Mouse (Mus musculus): ENCODE data around the gene Sfxn3.

Sfxn3 gene

GRCm38 (mm10) chr19:45046523-45047321 lies 581 bp upstream of the Sfxn3 start:
- peak; percentile 87 for DNase-seq (ENCODE audit: low spot score)

GRCm38 (mm10) chr19:45047935-45048643 lies 786 bp downstream of the Sfxn3 start:
- no peak for DNase-seq (ENCODE audit: low spot score)

- DNase-seq (ENCODE audit: low spot score): no peak
Measured at GRCm38 (mm10) chr19:45048644-45049365, 1.5 kb downstream of the Sfxn3 start.

GRCm38 (mm10) chr19:45049523-45049922 lies 2.2 kb downstream of the Sfxn3 start:
- DNase-seq (ENCODE audit: low spot score): no peak

GRCm38 (mm10) chr19:45053451-45053850 lies 6.1 kb downstream of the Sfxn3 start:
- no peak for DNase-seq (ENCODE audit: low spot score)

- DNase-seq (ENCODE audit: low spot score): no peak
Measured at GRCm38 (mm10) chr19:45054892-45055690, 7.8 kb downstream of the Sfxn3 start.

- DNase-seq (ENCODE audit: low spot score): peak; percentile 85
Measured at GRCm38 (mm10) chr19:45056364-45056763, 9.1 kb downstream of the Sfxn3 start.

- DNase-seq (ENCODE audit: low spot score): no peak
Measured at GRCm38 (mm10) chr19:45056908-45057698, 9.8 kb downstream of the Sfxn3 start.

GRCm38 (mm10) chr19:45057724-45058112 lies 10.4 kb downstream of the Sfxn3 start:
- no peak for DNase-seq (ENCODE audit: low spot score)

- peak; percentile 100 for DNase-seq (ENCODE audit: low spot score)
Measured at GRCm38 (mm10) chr19:45058113-45058839, 11.0 kb downstream of the Sfxn3 start.

GRCm38 (mm10) chr19:45058841-45059240 lies 11.5 kb downstream of the Sfxn3 start:
- no peak for DNase-seq (ENCODE audit: low spot score)

GRCm38 (mm10) chr19:45063565-45064292 lies 16.4 kb downstream of the Sfxn3 start:
- DNase-seq (ENCODE audit: low spot score): peak; percentile 73

GRCm38 (mm10) chr19:45065226-45065625 lies 17.9 kb downstream of the Sfxn3 start:
- DNase-seq (ENCODE audit: low spot score): peak; percentile 17

GRCm38 (mm10) chr19:45067170-45067569 lies 19.9 kb downstream of the Sfxn3 start:
- peak; percentile 17 for DNase-seq (ENCODE audit: low spot score)

- DNase-seq (ENCODE audit: low spot score): no peak
Measured at GRCm38 (mm10) chr19:45067758-45068510, 20.6 kb downstream of the Sfxn3 start.

- peak; percentile 96 for DNase-seq (ENCODE audit: low spot score)
Measured at GRCm38 (mm10) chr19:45073871-45074542, 26.7 kb downstream of the Sfxn3 start.

- DNase-seq (ENCODE audit: low spot score): peak; percentile 97
Measured at GRCm38 (mm10) chr19:45074580-45075322, 27.4 kb downstream of the Sfxn3 start, which contains the start of gene Kazald1. Kazald1 (plus strand) TSS chr19:45075241.
